Mouse (Mus musculus): ENCODE measurements at regions not wholly inside any gene's neighbourhood (a gene's known extent, or its start where the extent isn't known, plus 50 kb on each side); places are given as distances from the start of the nearest gene placed in this dataset.

- no peak for TF ChIP-seq CTCF (IDR thresholded peaks at IDR 0.05; ENCODE audit: low read depth)
- no peak for TF ChIP-seq EP300 (IDR thresholded peaks at IDR 0.05; ENCODE audit: low read depth)
Observed at GRCm38 (mm10) chr10:29736677-29737076, 201.0 kb upstream of the Rspo3 start.
